Mouse (Mus musculus) liver (tissue): ENCODE measurements around the gene Toe1.
"Not testable (repeated sequence)": the region's sequence is repeated elsewhere in the genome, so short reads cannot be mapped to it uniquely, and the experiment has no call there.

ENCODE experiments used
- DNase-seq: peaks from one replicate; pipeline ENCODE4 v3.0.0-alpha.2; 2020; ENCODE audit warnings: mixed read lengths

The Toe1 gene

DNA sequence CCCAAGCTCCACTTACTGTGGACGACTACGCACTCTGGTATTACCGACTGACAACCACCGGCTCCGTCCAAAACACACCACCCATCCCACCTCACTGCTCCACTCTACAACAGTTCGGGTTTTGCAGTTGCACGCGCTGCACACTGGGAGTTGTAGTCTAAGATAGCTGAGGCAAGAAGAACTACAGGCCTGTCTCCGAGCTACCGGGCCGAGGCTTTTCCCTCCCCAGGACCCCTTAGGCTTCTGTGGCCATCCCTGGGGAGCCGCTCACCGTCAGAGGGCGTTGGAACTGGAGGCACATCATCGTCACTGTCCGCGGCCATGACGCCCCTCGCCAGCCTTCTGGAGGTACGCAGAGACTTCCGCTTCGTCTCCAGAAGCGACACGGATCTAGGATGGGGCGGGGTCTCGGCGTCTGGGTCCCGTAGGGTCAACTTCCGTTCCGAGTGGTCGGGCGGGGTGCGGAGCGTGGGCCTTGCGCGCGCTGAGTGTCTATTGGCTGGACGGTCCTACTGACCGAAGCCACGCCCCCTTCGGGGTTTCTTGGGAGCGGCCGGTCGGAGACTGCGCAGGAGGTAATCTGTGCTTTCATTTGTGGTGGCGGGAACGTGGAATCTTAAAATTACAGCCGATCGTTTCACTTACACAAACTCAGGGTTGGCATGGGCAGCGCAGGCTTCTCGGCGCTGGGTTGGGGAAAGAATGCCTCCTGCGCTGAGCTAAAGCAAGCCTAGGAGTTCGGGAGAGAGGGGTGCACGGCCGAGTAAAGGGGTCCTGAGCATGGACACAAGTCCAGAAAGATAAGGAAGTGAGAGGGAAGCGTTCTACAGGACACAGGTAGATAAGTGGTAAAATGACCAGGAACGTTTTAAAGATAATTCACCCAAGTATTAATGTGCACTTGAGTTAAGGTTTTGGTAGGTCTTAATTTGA is at the start of gene Toe1, which contains the start of gene Mutyh:
TSS of gene Toe1 (minus strand) at position 444 of the 933 bp plus-strand sequence.
TSS of gene Mutyh (plus strand) at position 527 of the 933 bp plus-strand sequence.
- DNase-seq: peak; percentile 98

- no peak for DNase-seq
Measured at GRCm38 (mm10) chr4:116857203-116857602, 49.8 kb upstream of the Toe1 start.

GRCm38 (mm10) chr4:116854286-116854685 is 46.8 kb upstream of the Toe1 start:
- no peak for DNase-seq

GRCm38 (mm10) chr4:116849901-116850300 is 42.5 kb upstream of the Toe1 start:
- DNase-seq: no peak

DNA sequence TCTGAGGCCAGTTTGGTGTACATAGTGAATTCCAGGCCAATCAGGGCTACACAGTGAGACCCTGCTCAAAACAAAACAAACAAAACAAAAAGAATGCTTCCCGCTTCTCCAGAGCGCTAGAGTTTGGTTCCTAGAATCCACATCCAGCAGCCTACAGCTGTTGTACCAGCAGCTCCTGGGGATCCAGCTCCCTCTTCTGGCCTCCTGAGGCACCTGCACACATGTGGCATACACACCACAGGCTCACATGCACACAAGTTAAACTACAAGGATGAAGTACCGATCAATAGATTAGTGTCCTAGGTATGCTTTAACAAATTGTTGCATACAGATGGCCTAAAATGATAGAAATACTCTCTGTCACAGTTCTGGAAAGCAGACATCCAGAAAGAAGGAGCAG is 36.9 kb upstream of the Toe1 start:
- DNase-seq: no peak

DNA sequence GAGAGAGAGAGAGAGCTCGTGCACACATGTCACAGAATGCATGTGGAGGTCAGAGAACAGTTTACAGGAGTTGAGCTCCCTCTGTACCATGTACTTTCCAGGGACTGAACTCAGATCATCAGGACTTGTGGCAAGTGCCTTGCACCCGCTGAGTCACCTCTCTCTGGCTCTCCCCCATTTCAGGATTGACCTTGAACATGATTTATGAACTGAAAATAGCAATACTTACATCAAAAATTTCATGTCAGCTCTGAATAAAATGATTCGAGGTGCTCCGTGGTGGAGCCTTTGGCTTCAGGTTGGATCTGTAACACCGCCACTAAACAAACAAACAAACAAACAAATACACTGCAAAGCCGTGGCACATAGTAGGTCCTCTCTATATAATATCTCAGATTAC is 33.4 kb upstream of the Toe1 start:
- no peak for DNase-seq

DNA sequence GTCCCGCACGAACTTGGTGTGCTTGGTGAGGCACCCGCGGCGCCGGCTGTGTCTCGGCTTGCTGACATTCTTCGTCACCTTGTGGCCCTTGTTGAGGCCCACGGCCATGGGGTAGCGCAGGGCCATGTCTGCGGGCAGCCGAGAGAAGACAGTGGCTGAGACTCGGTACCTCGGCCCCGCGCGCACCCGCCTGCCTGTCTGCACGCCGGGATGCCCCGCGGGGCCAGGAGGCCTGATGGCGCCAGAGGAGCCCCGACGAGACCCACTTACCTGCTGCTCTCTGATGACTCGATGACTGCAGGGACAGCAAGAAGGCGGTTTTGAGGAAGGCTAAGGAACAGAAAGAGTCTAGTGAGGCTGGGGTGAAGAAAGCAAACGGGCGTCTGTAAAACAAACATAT is 32.7 kb upstream of the Toe1 start:
- DNase-seq: not testable (repeated sequence)

GRCm38 (mm10) chr4:116838999-116839398 is 31.6 kb upstream of the Toe1 start:
- DNase-seq: no peak

DNA sequence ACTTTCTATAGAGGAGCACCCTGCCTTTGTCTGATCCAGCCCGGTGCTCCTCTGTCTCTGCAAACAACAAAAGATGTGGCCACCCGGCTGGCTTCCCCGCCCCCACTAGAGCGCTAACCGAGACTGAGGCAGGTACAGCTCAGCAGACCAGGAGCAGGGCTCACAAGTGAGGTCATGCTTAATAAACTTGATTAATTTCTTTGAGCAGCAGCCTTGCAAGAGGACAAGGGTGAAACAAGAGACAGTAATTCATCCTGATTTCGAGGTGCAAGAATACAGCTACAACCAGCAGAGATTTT is 22.6 kb upstream of the Toe1 start:
- DNase-seq: no peak

DNA sequence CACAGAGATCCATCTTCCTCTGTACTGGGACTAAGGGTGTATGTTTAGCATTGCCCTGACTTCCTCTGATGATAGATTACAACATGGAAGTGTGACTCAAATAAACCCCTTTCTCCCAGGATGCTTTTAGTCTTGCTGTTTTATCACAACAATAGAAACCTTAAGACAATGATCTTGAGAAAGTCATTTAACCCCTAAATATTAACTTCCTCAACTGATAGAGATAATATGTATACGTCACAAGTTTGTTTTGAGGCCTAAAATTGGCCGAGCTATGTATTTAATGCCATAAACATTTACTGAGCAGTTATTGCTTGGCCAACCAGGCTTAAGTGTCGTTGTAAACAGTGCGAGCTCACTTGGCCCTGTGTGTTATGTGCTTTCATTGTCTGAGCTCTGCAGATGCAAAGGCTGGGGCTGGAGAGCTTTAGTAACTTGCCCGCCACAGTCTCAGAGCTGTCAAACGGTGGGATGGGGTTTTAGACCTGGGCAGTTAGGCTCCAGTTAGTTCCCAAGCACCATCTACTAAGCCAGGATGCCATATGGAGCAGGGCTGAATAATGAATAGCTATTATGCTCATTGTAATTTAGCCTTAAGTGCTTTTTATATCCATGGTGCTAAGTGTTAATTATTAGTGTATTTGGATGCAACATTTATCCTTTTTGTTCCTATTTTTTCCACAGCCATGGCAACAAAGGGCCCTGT is 22.1 kb upstream of the Toe1 start:
- DNase-seq: no peak

GRCm38 (mm10) chr4:116827819-116828218 is 20.4 kb upstream of the Toe1 start:
- DNase-seq: no peak

GRCm38 (mm10) chr4:116824541-116825004 is 17.1 kb upstream of the Toe1 start:
- DNase-seq: peak; percentile 69

- no peak for DNase-seq
Measured at GRCm38 (mm10) chr4:116821694-116822016, 14.2 kb upstream of the Toe1 start, which contains the start of gene Hpdl. Gene Hpdl (minus strand): TSS chr4:116821707.

DNA sequence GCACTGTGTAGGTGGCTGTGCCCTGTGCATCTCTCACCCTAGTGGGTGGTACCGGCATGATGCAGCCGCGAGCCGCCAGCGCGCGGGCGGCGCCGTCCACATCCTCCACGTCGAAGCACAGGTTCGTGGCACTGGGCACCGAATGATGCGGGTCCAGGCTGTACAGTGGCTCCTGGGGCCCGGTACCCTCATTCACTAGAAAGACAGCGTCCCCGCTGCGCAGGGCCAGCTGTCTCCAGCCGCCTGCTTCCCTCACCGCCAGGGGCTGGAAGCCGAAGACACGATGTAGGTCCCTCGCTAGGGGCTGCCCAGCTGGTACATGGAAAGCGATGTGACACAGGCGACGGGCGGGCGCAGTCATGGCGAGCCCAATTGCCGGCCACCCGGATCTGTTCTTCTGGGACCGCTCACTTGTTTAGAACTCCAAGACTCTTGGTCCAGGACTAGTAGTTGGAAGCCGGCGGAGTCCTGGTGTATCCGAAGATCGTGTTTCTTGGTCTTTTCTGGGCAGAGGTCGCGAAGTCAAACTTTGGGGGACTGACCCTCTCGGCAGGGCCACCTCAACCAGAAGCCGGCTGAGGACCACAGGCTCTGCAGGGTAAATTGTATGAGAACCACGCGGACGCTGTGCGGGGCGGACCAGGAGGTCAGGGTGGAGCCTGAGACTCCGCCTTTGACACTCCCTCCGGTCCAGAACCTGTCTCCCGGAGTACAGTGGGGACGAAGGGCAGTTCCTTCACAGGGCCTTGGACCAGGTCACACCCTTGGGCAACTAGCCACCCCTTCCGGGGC is 13.7 kb upstream of the Toe1 start:
- peak; percentile 78 for DNase-seq

DNA sequence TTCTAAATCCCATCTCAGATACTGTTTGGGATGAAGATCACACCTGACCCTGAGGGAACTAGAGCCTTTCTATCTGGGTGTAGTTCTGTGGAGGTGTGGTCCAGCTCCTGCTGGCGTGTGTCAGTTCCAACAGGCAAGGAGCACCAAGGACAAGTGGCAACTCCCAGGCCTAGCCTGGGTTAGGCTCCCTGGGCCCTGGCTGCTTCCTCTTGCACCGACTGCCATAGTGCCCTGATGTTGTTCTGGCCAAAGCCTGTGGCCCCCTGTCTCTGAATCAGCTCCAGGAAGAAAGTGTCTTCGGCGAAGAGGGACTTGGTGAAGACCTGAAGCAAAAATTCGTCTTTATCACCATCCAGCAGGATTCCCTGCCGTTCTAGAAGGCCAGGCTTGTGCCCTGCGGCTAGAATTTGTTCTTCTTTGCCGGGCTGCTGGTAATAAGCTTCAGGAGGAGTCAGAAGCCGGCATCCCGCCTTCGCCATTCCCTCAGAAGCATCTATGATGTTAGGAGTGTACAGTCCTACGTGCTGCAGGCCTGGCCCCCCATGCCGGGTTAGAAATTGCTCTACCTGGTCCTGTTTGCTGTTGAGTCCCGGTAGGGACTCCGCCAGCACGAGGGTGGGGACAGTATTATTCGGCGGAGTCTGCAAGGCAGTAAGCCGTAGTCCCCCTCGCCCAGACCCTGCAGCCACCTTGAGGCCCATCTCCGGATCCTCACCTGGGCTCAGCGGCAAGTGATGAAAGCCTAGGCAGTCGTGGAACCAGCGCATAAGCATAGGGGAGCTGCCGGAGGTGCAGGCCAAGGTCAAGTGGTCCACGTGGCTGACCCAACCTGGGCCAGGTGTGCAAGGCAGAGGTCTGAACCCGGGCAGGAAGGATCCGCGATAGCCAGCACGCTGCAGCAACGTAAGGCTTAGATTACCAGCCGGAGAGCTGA is 12.8 kb upstream of the Toe1 start:
- no peak for DNase-seq

GRCm38 (mm10) chr4:116817486-116817885 is 10.0 kb upstream of the Toe1 start:
- no peak for DNase-seq

DNA sequence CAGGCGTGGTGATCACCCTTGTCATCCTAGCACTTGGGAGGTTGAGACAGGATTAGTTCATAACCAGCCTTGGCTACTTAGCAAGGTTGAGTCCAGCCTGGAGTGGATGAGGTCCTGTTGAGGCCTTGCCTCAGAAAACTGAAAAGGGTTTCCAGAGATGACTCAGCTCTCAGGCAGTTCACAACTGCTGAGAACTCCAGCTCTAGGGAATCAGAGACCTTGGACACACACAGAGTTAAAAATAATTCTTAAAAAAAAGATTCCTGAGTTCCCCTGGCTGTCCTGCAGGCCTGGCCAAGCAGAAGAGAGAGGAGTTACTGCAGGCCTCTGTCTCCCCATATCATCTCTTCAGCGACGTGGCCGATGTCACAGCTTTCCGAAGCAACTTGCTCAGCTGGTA is 7.8 kb upstream of the Toe1 start:
- DNase-seq: no peak

- DNase-seq: no peak
Measured at GRCm38 (mm10) chr4:116811012-116811411, 3.6 kb upstream of the Toe1 start.

DNA sequence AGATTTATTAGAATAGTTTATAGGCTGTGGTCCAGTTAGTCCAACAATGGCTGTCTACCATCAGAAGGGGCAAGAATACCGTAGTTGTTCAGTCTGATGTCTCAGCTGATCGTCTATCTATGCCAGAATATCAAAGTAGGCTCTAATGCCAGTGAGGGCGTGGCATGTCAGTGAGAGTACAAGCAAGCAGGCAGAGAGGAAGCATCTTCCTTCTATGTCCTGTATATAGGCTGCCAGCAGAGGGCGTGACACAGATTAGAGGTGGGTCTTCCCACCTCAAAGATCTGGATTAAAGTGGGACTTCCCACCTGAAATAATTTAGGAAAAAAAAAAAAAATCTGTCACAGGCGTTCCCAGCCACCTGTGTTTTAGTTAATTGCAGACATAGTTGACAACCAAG is 7.5 kb downstream of the Toe1 start:
- DNase-seq: peak; percentile 40

DNA sequence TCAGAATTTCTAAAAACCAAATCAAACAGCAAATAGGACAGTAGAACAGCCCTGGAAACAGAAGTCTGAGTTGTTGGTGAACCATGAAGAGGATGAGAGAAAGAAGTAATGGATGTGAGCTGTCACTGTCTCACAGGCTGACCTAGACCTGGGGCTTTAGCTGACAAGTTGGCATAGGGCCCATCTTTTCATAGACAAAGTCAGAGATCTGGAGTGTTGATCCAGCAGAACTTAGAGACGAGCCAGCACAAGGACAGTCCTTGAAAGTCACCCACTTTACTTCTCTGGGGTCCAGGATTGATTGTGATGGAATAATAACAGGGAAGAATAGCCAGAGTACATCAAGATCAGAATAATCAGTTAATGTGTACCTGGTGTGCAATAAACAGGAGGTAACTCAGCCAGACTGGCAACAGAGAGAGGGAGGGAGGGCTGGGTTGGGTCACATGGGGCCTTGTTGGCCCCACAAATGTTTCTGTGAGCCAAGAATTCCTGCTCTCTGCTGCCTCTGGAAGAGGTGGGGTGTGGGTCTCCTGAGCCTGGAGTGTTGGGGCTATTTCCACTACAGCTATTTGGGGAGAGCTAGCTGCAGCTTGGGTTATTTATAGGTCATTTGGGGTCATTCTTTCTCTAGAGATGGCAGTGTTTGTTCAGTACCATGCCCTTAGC is 10.9 kb downstream of the Toe1 start:
- no peak for DNase-seq

DNA sequence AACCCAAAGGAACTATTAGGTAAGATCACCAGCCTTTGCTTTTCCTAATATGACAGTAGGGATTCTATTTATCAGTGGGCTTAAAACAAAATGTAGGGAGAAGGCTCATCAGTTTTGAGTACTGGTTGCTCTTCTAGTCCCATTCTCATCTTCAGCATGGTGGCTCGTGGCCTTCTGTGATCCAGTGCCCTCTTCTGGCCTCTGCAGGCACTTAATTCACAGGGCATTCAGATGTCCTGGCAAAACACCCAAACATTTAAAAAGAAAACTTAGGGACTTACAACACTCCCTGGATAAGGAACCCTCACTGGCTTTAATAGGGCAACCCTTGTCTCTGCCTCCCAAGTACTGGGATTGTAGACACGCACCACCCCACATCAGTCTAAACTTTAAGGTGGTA is 13.2 kb downstream of the Toe1 start:
- no peak for DNase-seq

- no peak for DNase-seq
Measured at GRCm38 (mm10) chr4:116792453-116792852, 15.0 kb downstream of the Toe1 start.
